Mouse (Mus musculus) testis, adult 2 months (tissue): Measurements from ENCODE around the gene Gpr65.

Experiments used
- CTCF ChIP-seq: fragments of 200-500 bp; IDR thresholded peaks from 2 replicates; pipeline ENCODE4 v1.5.1; 2012; ENCODE audit warnings: low read depth, mild to moderate bottlenecking, inconsistent platforms, low read length, moderate library complexity; ENCODE audit not compliant: control insufficient read depth, insufficient read depth, insufficient replicate concordance
- POLR2A ChIP-seq: fragments of 200-500 bp; IDR thresholded peaks from 2 replicates; pipeline ENCODE4 v1.6.1; 2012; ENCODE audit warnings: low read depth, mild to moderate bottlenecking, inconsistent platforms, low read length, moderate library complexity; ENCODE audit not compliant: control insufficient read depth

GRCm38 (mm10) chr12:98255373-98255995 lies 13.0 kb upstream of the Gpr65 start:
- TF ChIP-seq POLR2A (no peak), CTCF (no peak)
